Mouse (Mus musculus): ENCODE data around the gene Adcy10.

The Adcy10 gene

GRCm38 (mm10) chr1:165536079-165536675 lies 51.2 kb downstream of the Adcy10 start:
- no peak for DNase-seq (ENCODE audit: low read depth, low spot score)

DNA sequence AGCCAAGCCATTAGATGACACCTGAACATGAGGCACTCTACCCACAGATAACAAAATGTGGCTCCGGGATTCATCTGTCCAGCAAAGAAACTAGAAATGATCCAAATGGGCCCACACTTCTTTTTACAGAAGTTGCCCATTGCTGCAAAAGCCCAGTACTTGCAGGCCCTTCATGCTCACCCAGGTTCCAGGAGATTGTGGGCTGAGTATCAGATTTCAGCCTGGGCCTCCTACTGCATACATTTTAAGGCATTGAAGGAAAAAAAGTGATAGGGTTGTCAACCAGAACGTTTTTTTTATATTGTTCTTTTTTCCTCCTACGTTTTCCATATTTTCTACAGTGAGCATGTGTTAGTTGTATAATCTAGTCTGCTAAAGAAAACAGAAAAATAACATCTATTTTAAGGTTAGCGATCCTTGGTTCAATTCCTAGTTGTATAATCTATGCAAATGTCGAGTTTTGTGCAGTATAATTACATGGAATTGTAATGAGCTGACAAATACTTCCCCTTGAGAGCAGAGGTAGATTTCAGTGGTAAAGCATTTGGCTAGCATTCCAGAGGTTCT lies 52.3 kb downstream of the Adcy10 start:
- no peak for DNase-seq (ENCODE audit: low read depth, low spot score)

- no peak for DNase-seq (ENCODE audit: low read depth, low spot score)
These were observed 71.7 kb downstream of the Adcy10 start for GRCm38 (mm10) chr1:165556711-165557110.

DNA sequence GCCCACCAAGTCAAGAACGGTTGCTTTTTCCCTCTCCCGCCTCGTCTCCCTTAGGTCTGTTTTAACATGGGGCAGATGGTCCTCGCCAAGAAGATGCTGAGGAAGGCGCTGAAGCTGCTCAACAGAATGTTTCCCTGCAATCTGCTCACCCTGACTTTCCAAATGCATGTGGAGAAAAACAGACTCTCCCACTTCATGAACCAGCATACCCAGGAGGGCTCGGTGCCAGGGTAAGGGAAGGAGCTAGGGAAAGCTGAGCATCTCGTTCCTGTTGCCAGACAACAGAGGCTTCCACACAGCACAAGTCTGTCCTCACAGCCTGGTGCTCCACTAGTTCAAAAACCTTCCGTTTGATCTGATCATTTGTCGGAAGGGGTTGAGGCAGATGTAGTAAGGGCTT lies 74.1 kb downstream of the Adcy10 start:
- DNase-seq (ENCODE audit: low read depth, low spot score) = no peak

DNA sequence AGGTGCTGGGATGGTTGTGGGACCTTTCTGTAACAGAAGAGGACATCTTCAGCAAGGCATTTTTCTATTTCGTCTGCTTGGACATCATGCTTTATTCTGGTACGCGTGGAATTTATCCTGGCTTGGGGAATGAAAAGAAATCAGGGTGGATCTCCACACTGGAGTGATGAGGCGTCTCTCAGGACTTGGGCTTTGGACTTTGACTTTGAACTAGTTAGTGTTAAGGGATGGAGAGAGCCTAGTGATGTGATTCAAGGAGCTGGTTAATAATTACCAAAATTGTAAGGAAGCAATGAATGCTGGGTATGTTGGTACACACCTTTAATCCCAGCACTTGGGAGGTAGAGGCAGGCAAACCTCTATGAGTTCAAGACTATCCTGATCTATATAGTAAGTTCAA lies 80.3 kb downstream of the Adcy10 start:
- DNase-seq (ENCODE audit: low read depth, low spot score) = no peak

DNA sequence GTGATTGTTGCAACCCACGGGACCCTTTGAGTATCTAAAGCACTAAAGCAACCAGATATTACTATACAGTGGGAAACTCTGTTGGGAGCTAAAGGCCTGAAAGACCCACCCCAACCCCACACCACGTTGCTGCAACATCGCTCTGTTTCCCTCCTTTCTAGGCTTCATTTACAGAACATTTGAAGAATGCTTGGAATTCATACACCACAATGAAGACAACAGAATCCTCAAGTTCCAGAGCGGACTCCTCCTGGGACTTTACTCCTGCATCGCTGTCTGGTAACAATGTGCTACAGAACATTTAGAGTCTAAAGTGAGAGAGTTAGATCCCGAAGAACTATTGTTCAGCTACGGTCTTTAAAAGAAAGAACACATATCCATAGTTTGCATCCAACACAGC lies 82.5 kb downstream of the Adcy10 start:
- no peak for DNase-seq (ENCODE audit: low read depth, low spot score)

DNA sequence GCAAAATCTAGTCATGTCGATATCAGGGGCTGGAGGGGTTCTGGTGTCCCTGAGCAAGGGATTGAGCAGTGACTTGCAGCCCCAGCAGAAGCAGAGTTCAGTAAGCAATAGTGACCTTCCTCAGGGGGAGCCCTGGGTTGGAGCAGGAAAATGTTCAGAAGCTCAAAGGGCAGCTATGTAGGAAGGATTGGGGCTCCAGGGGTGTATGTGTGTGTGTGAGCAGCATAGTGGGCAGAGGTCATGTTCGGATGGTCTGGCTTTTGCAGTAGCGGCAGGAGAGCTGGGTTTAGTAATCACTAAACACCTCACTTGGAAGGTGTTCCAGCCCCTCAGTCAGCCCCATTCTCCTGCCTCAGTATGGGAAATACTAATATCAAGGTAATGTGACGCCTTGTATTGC lies 91.0 kb downstream of the Adcy10 start:
- no peak for DNase-seq (ENCODE audit: low read depth, low spot score)

DNA sequence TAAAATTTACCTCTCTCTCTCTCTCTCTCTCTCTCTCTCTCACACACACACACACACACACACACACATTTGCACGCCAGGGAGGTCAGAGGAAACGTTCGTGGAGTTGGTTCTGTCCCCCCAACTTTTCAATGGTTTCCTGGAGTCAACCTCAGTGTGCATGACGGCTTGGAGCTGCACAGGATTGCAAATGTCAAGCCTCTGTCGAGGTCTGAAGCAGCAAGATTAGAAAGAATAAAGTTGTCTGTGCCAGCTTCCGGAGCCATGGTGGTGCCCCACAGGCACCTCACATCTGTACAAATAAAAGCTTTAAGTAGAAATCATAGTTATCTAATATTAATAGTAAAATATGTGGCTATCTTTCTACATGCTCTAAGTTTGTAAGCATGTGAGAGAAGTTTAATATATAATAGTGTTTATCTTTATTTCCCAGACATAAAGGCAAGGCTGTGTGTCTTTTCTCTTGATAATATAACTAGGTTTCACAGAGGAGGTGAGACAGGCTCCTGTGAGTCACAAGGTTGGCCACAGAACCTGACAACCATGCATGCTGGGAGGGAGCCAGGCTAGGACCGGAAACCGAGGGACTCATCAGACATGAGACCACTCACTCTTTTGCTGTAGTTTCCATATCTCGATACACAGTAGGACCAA lies 91.6 kb downstream of the Adcy10 start:
- DNase-seq (ENCODE audit: low read depth, low spot score) = no peak

DNA sequence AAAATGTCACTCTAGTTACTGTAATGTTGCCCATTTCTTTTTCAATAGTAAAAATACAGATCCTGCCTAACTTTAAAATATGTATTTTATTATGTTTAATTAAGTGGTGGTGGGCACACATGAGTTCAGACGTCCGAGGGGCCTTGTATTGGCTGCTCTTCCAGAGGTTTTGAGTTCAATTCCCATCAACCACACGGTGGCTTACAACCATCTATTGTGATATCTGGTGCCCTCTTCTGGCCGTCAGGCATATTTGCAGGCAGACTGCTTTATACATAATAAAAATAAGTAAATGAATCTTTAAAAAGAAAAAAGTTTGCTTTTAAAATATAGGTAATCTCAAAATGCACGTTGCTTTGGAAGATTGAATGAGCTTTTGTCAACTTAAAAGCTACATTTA lies 94.3 kb downstream of the Adcy10 start:
- DNase-seq (ENCODE audit: low read depth, low spot score) = no peak

DNA sequence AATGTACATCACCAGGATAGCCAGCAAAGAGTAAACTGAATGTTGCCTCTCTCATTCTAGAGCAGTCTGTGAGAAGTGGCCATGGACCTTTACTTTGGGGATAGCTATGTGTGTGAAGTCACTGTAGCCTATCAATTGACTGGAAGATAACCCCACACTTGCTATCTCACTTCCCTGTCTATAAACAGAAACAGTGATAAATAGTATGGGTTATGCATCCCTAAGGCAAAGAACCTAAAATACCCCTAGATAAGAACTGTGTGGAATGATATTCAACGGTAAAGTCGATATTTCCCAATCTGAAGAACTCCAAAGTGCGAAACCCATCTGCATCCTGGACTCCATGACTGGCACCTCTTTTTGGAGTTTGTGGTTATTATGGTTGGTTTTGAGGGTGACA lies 96.3 kb downstream of the Adcy10 start:
- DNase-seq (ENCODE audit: low read depth, low spot score) = no peak

DNA sequence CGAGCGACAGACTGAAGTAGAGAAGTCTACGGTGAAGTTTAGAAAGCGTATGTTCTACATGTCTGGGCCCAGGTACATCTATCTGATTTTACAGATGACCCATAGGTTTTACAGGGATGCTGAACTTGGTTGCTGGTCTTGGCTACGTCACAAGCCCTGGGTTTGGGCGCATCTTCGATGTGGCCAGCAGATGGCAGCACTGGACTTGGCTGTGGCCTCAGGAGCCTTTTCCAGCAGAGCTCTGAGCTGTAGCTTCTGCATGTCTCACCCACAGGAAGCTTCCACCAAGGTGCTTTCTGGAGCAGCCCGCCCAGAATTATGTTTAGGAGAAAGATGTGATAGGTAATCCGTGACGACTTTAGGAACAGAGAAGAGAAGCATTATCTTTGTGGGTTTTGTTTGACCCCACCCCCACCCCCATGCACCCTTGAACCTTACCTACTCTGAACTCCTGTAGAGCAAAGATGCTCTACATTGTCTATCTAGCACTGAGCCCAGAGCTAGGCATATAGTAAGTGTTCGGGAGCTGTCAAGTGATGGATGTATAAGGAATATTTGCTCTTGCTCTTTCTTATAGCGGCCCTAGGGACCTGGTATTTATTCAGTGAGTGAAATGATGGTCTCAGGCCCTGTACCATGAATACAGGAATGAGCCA lies 98.7 kb downstream of the Adcy10 start:
- DNase-seq (ENCODE audit: low read depth, low spot score) = peak; percentile 87

- DNase-seq (ENCODE audit: low read depth, low spot score) = no peak
These were observed 100.6 kb downstream of the Adcy10 start for GRCm38 (mm10) chr1:165585389-165586104.

DNA sequence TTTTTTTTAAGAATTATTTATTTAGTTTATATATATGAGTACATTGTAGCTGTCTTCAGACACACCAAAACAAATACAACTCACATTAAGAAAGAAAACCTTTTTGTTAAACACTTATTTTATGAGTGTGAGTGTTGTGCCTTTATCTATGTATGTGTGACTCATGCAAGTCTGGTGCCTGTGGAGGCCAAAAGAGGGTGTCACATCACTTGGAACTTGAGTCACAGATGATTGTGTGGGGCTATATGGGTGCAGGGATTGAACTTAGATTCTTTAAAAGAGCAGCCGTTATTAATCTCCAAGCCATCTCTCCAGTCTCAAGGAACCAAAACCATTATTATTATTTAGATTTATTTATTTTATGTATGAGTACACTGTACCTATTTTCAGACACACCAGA lies 101.4 kb downstream of the Adcy10 start:
- DNase-seq (ENCODE audit: low read depth, low spot score) = no peak

DNA sequence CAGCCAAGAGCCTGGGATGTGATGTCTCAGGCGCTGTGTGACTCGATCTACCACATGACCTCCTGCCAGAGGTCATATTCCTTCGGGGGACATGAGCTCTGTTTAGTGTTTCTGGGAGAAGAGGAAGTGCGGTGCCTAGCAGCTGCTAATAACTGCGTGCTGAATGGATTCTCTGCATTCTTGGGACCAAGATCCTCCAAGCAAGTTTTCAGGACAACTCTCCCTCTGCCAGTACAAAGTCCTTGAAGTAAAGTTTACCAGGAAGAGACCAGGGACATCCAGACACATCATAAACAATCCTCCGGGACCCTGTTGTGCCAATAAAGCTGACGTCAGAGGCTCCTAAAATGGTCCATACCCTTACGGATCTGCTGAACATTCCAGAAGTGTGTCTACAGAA lies 102.9 kb downstream of the Adcy10 start:
- DNase-seq (ENCODE audit: low read depth, low spot score) = no peak

DNA sequence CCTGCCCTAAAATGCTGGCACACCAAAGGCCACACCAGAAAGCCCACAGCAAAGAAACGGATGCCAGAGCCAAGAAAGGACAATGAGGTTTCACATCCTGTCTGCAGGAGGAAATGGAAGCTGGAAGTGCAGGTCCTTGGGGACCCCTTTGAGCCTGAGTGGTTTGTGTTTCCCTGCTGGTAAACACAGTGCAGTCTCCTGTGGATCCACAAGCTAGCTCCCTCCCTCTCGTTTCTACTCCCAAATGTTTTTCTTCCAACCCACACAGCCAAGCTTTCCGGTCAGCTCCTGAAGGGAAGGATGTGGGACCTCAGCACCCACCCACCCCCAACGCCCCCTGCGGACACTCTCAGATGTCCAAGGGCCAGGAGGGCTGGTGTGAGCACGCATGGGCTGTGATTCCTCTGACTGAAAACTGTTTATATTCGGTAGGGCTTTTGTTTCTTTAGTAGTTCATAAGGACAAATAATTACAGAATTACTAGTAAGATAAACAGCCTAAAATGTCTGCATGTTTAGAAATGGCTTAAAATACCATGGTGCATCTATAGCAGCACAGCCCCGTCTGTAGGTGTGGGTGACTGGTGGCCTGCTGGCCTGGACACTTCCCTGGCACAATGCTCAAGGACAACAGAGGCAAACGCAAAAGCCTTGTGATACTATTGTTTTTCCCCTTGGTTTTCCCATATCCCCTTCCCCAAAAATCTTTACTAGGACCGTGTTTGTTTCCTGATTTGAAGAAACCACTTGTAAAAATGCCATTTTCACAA lies 104.5 kb downstream of the Adcy10 start:
- peak; percentile 53 for DNase-seq (ENCODE audit: low read depth, low spot score)

- DNase-seq (ENCODE audit: low read depth, low spot score) = no peak
These were observed 105.8 kb downstream of the Adcy10 start for GRCm38 (mm10) chr1:165590760-165591159.

DNA sequence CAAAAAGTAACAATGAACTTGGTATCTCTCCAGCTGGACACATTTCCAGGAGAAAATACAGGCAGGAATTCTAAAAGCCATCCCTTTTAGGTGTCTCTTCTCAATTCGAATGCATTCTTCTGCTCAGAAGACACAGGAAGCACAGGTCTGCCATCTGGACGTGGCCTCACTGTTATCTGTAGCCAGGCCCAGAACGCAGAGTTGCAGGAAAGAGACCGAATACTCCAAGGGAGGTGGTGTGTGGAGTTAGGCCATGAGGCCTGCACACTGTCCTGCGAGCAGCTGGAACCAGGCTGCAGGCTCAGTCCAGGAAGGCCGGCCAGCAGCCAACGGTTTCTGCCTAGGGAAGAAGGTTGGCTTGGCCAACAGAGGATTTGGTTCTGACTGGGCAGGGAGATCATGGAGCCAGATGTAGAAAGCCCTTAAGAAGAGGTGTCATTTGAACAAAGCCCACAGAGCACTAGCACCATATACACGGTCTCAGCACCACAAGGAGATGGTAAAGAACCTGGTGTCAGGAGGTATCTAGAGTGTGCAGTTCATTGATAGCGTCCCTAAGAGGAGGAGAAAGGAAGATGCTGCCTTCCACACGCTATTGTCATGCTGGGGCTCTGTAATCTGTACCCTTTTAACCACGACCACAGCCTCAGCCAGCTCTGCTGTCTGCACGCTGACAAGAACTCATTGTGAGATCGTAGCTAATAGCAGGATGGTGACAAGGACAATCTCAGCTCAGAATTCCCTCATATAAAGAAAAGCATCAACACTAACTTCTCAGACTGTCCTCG lies 107.5 kb downstream of the Adcy10 start:
- DNase-seq (ENCODE audit: low read depth, low spot score) = peak; percentile 66

DNA sequence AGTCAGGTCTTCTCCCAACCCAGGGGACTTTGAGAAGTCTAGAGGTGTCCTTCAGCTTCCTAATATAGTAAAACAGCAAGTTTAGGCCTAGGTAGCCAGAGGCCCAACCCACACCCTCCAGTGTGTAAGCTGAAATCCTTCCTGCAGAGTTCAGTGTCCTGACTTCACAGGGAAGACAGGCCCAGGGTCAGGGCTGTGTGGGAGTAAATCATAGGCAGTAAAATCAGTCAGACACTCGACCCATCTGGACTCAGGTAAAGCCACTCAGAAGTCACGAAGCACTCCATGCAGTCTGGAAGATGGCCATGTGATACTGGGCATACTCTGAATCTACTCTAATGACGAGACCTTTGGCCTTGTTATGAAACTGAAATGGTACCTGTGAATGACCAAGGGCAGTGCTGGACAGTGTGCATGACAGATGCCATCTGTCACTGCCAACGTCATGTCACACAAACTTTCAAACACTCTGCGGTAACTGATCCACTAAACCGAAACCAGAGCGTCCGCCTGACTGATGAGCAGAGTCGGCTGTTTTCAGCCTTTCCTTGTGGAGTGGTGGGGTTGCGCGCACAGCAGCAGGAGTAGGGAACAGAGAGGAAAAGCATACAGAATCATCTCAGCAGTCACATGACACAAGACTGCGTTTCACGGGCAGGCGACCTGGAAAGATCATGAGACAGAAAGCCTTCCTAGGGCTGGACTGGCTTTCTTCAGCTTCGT lies 109.9 kb downstream of the Adcy10 start:
- DNase-seq (ENCODE audit: low read depth, low spot score) = peak; percentile 95

DNA sequence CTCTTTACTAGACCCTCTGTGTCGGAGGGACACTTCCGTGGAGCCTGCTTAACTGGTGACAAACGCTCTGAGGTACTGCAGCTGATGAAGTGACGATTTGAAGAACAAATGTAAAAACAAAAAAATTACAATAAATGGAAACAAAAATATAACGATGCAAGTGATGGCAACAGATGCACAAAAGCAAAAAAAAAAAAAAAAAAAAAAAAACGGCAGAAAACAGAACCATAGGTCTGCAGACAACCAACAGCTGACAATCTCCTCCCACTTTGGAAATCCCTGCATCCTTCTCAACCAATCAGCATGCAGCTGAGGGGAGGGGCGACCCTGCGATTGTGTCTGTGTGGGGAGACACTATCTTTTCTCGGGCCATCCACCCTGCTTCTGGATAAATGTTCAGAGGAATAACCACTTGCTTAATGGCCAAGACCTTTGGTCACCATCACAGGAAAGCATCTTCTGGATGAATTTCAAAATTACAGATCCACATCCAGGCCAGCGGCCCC lies 116.8 kb downstream of the Adcy10 start:
- DNase-seq (ENCODE audit: low read depth, low spot score) = no peak

GRCm38 (mm10) chr1:165603218-165603617 lies 118.2 kb downstream of the Adcy10 start:
- no peak for DNase-seq (ENCODE audit: low read depth, low spot score)
